Mouse (Mus musculus): ENCODE results near the gene Dtx2.

Gene Dtx2

DNA sequence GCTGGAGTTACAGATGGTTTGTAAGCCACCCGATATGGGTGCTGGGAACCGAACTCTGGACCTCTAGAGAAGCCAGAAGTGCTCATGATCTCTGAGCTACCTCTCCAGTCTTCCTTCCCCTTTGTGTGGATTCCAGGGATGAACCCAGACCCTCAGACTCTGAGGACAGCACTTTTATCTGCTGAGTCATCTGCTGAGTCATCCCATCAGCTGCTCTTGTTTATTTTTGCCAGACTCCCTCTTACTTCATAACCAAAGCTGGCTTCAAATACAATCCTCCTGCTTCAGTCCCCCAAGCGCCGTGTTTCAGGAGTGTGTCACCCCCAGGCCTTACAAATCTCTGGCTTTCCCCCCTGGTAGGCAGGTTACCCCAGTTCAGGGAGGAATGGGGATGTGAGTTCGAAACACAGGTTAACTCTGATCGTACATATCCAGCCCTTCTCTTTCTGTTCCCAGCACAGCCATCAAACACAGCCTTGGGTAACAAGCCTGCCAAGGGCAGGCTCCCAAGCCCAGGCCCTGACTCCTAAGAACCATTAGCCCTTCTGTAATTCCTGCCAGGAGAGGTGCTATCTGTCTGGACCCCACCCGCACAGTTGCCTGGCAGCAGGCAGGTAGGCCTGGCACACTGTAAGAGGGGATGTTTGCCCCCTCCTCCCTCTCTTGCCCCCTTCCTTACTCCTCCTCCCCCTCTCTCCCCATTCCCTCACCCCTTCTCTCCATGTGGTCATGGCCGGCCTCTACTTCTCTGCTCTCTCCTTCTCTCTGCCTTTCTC is 18.5 kb upstream of the Dtx2 start:
- in situ Hi-C loops (cut with MboI) = no loop called here

DNA sequence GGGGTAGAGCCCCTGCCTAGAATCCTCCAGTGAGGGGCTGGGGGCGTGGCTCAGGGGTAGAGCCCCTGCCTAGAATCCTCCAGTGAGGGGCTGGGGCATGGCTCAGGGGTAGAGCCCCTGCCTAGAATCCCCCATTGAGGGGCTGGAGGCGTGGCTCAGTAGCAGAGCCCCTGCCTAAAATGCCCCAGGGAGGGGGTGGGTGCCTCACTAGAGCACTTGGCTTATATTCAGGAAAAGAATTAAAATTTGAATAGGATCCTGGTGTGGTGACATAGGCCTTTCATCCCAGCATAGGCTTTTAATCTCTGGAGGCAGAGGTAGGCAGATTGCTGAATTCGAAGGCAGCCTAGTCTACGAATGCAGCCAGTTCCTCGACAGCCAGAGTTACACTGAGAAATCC is 15.2 kb upstream of the Dtx2 start:
- in situ Hi-C loops (cut with MboI) = no loop called here

DNA sequence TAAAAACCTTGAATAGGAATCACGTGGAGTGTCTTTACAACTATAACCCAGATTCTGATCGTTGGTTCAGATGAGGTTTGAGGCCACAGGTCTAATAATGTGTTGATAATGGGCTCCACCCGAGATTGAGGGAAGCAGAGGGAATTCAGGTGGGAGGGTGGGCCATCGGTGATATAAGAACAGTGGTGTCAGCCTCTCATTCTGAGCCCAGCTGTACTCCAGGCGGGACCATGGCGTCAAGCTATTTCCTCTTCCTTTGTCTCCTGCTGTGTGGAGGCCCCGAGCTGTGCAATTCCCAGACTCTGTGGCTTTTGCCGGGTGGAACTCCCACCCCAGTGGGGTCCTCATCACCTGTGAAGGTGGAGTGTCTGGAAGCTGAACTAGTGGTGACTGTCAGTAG is 14.7 kb upstream of the Dtx2 start, which contains the start of gene Zp3:
Gene Zp3 (plus strand): TSS at position 196 of the 400 bp plus-strand sequence.
- in situ Hi-C loops (cut with MboI) = loop anchor here (5.0 kb wide), 1 partner anchor 77 kb away; no protein-coding TSS in a partner anchor

DNA sequence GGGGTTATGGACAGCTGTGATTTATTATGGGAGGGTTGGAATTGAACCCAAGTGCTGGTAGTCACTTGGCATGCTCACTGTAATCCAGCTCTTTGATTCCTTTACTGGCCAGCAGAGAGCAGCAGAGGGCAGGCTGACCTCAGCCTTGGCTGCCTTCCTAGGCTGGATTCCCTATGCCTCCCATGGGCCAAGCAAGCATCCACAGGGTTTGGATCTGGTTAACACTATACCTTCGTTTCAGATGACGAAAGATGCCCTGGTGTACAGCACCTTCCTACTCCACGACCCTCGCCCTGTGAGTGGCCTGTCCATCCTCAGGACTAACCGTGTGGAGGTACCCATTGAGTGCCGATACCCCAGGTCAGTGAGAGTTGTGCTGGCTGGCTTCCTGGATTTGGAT is 12.2 kb upstream of the Dtx2 start:
- in situ Hi-C loops (cut with MboI) = loop anchor here (5.0 kb wide), 1 partner anchor 75 kb away; no protein-coding TSS in a partner anchor

DNA sequence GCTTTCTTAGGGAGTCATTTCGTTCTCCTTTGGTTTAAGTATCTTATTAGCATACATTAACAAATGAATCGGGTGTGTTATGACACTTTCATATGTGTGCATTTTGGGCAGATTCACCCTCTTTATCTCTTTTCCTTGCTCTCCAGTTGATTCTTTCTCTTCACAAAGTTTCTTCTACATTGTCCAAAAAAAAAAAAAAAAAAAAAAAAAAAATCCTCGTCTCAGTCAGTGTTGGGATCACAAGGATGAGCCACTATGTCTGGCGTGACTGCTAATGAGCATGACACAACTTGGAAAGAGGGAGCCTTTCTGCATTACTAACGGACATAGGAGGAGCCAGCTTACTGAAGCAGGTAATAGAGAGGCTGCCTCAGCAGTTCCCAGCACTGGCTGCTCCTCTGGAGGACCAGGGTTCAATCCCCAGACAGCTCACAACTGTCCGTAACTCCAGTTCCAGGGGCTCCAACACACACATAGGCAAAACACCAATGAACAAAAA is 10.0 kb upstream of the Dtx2 start:
- in situ Hi-C loops (cut with MboI) = loop anchor here (5.0 kb wide), 1 partner anchor 73 kb away; no protein-coding TSS in a partner anchor

DNA sequence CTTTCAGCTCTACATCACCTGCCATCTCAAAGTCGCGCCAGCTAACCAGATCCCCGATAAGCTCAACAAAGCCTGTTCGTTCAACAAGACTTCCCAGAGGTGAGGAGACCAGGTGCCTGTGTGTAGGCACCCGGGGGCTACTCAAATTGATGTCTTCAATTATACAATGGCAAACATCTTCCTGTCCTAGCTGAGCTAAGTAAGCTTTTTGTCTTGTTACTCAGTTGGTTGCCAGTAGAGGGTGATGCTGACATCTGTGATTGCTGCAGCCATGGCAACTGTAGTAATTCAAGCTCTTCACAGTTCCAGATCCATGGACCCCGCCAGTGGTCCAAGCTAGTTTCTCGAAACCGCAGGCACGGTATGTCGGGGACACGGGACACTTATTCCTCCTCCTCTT is 7.4 kb upstream of the Dtx2 start:
- in situ Hi-C loops (cut with MboI) = no loop called here

DNA sequence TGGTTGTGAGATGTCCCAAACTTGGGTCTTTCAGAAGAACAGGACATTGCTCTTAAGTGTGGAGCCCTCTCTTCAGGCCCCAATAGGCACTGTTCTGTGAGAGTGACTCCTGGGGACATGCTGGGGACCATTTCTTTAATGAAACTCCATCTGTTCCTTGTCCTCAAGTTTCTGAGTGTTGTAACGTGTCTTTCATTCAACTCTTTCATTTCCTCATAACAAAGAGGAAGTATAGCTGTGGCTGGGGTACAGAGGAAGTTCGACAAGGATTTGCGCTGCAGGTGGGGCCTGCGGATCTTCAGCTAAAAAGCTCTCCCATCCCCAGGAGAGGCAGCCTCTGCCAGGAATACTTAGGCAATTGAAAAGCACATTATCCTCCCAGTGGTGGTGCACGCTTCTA is 4.0 kb upstream of the Dtx2 start:
- in situ Hi-C loops (cut with MboI) = no loop called here

DNA sequence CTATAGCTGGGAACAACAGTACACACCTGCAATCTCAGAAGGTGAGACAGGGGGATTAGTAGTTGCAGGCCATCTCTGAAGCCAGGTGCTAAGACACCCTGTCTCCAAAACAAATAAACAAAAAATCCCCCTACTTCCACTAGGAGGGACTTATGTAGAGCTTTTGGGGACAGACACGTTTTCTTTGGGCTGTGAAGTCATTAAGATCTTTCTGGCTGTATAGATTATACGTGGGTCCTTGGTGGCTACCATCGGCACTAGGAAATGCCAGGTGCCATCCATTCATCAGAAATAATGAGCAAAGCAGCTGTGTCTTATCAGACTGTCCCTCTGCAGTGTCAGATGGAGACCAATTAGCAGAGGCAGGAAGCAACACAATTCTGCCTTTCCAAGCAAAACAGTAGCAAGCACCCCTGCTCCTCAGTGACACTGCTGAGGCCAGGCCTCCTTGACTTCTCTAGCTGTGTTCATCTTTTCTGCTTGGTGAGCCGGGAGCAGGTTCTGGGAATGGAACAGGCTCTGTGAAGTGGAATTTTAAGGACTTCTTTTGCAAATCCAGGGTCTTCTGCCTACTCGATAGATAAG is 1.1 kb upstream of the Dtx2 start:
- in situ Hi-C loops (cut with MboI) = no loop called here

DNA sequence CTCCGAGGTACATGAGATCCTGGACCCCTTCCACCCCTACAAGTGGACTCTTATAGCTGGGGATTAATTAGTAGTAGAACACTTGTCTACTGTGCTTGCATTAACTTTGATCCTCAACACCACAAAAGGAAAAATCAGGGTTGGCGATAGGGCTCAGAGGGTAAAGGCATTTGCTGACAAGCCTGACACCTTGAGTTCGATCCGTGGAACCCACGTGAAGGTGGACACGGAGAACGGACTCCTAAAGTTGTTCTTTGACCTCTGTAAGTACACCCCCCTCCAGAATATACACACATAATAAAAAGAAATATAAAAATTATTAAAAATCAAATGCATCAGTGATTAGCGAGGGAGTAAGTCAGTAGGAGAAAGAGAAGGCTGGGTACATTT is 270 bp upstream of the Dtx2 start:
- in situ Hi-C loops (cut with MboI) = no loop called here

DNA sequence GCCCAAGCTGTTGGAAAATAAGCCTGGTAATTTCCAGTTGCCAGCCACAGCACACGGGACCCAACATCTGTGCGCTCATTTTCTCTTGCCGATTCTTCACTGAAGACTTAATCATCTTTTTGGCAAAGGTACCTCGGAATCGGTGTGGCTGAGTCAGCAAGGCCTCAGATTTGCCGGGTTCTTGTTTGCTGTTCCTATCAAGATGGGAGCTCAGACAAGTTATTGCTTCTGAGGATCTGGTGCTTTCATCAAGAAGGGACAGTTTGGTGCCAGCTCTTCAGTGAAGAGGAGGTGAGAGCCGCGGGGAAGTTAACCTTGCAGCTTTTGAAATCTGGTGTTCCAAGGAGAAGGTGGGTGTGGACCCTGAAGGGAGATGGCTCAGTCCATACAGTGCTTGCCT is 1.6 kb downstream of the Dtx2 start:
- in situ Hi-C loops (cut with MboI) = no loop called here

DNA sequence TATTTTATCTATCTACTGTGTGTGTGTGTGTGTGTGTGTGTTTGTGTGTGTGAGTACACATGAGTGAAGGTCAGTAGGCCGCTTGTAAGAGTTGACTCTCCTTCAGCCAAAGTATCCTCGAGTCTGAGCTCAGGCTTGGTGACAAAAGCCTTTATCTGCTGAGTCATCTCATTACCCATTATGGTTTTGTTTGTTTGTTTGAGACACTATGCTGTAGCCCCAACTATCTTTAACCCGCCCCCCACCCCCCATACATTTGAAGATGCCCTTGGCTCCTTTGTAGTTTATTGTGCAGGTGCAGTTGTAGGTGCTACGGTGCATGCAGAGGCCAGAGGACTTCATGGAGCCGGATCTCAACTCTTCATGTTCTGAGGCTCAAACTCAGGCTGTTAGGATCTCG is 6.6 kb downstream of the Dtx2 start:
- in situ Hi-C loops (cut with MboI) = no loop called here

DNA sequence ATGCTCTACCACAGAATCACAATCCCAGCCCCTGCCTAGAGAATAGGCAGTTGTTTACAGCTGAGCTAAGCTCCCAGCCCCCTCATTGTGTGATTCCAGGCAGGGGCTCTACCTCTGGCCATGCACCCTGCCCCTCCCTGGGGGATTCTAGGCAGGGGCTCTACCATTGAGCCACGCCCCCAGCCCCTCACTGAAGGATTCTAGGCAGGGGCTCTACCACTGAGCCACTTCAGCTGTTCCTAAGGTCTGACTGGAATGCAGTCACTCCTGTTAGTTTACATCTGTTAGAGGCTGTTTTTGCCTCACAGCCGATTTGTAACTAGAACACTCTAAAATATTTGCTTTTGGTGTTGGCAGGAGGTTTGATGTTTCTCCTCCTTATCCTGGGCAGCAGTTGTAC is 7.7 kb downstream of the Dtx2 start:
- in situ Hi-C loops (cut with MboI) = no loop called here

DNA sequence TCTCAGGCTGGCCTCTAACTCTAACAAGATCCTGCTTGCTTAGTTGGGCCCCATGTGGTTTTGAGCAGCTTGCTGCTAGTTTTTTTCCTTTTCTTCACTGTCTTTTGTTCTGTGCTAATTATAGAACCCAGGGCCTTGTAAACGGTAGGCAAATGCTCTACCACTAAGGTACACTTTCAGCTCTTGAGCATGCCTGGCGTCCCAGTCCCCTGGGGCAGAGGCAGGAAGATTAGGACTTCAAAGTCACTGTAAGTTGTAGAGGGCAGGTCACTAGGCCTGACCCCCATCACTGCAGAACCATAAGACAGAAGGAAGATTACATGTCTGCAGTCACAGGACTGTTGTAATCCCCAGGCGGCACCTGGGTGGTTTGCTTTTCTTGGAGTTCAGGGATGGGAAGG is 8.2 kb downstream of the Dtx2 start:
- in situ Hi-C loops (cut with MboI) = no loop called here

DNA sequence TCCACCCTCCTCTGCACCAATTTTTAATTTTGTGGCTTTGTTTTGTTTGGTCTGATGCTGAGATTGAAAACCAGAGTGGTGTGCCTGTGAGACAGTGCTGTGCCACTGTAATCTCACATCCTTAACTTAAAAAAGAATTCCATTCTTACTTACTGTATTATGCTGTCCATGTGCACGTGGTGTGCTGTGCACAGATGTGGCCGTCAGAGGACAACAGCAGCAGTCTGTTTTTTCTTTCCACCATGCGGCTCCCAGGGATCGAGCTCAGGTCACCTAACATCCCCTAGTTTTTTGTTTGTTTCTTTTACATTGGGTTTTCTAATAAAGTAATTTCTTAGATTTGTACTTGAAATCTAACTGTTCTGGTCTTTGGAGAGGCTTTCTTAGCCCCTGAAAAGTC is 9.9 kb downstream of the Dtx2 start:
- in situ Hi-C loops (cut with MboI) = no loop called here

DNA sequence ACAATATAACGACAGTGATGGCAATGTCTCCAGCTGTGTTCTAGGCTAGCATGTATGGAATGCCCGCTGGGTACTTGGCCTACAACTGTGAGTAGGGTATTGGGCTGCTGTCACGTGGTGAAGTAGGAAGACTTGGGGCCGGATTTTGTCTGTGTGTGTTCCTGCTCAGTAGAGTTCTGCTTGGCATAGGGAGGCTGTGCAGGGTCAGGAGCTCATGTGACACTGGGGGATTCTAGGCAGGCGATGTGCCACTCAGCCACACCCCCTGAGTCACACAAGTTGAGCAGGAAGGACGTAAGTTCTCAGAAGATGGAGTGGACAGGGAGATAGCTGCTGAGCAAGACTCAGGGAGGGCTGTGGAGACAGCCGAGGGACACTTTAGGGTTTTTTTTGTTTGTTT is 13.1 kb downstream of the Dtx2 start:
- in situ Hi-C loops (cut with MboI) = no loop called here

DNA sequence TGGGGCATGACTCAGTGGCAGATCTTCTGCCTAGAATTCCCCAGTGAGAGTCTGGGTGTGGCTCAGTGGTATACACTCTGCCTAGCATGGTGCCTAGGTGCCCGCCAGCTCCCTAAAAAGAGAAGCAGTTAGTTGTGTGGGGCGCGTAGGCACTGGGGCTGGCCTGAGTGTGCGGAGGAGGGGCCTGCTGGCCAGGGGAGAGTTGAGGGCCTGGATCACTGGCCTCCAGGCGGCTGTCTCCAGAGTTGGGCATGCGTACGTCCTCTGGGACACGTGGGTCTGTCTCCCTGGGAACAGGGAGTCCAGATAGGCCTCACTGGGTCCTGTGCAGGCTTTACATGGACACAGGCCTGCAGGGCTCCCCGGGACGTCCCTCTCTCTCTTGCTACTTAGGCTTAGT is 20.3 kb downstream of the Dtx2 start:
- in situ Hi-C loops (cut with MboI) = no loop called here

DNA sequence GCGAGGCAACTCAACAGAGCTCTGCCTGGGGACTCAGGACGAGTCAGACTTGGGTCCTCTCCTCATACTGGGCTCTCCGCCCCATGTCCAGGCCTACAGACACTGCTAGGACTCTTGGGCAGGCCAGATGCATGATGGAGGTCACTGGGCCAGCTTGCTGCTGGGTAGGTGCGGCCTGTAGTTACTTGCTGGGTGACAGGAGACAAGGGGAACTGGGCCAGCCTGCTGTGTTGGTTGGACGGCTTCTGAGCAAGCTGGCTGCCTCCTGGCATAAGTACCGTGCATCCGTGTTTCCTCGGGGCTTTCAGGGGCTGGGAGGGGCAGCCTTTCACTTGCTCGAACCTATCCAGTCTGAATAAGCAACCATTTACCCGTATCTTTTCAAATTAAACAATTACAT is 21.0 kb downstream of the Dtx2 start:
- in situ Hi-C loops (cut with MboI) = no loop called here

DNA sequence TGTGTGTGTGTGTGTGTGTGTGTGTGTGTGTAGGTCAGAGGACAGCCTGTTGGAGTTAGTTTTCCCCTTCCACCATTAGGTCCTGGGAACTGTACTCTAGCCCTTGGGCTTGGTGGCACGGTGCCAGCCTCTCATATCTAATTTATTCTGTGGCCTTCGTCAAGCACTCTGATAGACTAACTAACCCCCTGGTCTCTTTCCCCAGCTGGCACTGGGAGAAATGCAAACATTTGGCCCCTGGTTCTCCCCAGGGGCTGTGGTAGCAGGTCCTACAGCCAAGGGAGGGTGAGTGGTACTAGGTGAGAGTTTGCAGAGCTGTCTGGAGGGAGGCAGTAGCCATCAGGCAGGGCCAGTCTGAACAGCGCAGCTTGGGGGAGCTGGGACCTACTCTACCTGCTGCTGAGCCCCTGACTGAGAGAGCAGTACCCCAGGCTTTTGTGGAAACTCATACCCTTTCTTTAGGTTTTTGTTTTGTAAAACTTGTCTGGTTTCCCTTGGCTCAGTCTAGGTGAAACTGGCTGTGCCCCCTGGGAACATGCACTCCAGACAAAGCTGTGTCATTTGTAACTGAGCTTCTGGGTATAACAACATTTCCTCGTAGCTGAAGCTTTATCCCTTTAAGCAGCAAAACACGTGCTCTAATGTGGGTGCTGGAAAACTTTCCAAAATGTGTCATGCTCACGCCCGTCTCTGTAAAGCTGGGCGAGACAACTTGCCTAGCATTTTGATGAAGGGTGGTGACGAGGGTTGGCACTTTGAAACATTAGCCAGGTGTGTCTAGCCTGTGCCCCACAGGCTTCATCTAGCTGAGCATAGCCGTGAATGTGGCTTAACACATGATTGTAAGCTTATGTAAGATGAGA is 21.6 kb downstream of the Dtx2 start:
- in situ Hi-C loops (cut with MboI) = no loop called here

DNA sequence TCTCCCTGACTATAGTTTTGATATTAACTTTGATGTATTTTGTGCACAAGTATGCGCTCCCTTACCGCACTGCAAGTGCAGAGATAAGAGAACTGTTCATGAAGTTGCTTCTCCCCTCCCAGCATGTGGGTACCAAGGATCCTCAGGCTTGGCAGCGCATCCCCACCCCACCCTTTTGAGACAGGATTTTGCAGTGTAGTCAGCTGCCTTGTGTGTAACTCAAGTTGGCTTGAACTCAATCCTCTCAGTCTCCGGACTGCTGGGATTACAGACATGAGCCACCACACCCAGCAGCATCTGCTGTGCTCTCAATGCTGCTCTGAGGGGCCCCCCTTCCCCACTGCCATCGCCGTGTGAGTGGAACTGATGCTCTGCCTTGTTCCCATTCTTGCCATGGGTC is 22.7 kb downstream of the Dtx2 start:
- in situ Hi-C loops (cut with MboI) = no loop called here

DNA sequence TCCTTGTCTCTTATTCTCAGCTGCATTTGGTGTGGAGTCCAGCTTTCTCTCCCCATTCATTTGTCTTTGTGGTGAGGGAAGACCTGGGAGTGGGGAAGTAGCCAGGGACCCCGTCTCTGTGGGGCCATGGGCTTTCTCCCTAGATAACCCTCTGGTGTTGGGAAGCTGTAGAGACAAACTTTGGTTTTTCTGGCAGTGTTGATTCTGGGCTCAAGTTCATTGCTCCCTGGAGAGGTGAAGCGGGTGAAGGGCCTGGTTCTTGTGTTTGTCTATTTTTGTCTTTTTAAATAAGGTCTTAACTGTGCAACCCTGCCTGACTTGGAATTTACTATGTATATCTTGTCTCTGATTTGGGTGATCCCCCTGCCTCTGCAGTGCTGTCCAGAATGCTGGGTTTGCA is 24.1 kb downstream of the Dtx2 start:
- in situ Hi-C loops (cut with MboI) = no loop called here

DNA sequence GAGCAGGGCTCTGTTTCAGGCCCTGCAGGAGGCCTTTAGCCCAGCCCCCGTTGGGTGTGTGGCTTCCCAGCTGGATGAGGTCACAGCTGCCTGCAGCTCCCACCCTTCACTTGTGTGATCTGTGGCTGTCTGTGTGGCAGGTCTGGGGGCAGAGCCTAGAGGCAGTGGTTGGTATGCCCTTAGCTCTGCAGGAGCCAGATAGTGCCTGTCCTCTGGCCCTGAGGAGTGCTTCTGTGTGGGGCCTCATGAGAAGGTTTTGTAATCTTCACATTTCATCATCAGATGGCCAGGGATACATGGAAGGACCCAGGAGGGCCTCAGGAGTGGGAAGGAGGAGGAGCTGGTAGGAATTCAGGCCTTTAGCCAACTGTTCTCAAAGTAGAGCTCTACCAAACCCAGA is 25.3 kb downstream of the Dtx2 start:
- in situ Hi-C loops (cut with MboI) = no loop called here

DNA sequence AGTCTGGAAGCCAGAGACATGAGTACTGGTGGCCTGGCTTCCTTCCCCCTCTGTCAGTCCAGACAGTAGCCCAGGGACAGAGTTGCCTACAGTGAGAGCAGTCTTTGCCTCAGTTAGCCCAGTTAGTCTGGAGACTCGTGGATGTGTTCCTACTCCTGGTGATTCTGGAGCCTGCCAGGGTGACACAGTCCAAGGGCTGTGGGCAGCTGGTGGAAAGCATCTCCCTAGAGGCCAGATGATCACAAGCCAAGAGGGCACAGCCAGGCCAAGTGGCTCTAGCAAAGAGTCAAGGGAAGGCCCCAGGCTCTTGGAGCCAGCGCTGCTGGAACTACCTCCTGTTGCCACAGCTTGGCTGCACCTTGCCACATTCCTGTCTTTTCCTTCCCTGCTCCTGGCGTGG is 31.1 kb downstream of the Dtx2 start:
- in situ Hi-C loops (cut with MboI) = no loop called here

DNA sequence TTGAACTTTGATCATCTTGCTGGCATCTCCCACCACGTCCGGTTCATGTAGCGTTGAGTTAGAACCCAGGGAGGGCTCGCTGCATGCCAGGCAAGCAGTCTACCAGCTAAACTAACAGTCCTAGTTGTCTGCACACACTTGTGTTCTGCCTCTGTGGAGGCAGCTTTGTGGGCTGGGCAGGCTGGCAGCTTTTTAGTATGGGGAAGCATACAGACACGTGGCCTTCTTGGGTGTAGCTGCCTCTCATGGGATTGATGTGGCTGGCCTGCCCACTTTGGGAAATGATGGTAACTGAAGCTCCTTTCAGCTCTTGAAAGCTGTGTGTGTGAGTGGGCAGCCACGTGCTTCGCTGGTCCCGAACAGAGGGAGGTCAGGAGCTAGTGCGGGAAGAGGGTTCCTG is 32.3 kb downstream of the Dtx2 start:
- in situ Hi-C loops (cut with MboI) = no loop called here
